Mouse (Mus musculus) lung, postnatal 4 days (tissue): Measurements from ENCODE around the gene Zfp579.

Experiments used
- DNase-seq, 2 experiments: peaks; one replicate each; pipeline ENCODE4 v3.0.0; 2021

Zfp579 gene

DNA sequence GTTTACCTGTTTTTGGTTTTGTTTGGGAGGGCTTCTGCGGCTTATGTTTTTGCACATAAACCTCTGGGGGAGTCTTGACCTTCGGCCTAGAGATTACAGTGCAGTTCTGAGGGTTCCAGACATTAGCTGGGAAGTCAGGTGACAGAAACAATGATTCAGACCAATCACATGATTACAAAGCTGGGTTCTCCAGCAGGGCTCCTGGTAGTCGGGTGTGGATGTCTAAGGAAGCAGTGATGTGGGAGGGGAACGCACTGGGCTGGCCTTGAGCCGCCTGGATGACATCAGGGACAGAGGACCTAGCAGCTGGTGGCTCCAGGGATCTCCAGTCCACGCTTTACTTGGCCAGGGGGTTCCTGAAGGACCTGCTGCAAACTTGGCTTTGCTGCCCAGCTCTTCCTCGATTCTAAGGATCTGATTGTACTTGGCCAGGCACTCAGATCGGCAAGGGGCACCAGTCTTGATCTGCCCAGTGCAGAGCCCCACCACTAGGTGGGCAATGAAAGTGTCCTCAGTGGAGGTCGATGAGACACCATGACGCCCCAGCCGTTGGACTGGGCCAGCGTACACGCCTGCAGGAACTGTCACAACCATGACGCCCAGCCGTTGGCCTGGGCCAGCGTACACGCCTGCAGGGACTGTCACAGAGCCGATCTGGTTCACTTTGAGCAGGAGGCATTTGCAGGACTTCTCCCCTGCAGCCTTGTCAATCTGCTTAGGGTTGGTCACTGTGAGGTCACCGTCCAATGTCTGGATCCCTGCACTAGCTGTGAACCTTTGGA is 45.2 kb downstream of the Zfp579 start:
- DNase-seq, result no peak

DNA sequence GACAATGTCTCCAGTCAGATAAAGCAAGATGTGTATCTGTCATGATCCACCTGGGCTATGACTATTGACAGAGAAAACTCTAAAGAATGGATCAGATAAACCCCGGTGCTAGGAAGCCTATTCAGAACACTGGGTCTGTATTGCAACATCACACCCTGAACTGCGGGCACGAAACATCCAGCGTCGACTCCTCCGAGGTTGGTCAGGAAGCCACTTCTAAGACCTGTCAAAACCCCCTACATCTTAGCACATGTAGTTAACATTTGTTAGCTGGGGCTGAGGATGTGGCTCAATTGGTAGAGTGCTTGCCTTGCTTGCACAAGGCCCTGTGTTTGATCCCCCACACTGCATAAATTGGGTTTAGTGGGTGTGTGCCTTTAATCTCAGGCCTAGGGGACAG is 47.6 kb downstream of the Zfp579 start:
- DNase-seq, result no peak

DNA sequence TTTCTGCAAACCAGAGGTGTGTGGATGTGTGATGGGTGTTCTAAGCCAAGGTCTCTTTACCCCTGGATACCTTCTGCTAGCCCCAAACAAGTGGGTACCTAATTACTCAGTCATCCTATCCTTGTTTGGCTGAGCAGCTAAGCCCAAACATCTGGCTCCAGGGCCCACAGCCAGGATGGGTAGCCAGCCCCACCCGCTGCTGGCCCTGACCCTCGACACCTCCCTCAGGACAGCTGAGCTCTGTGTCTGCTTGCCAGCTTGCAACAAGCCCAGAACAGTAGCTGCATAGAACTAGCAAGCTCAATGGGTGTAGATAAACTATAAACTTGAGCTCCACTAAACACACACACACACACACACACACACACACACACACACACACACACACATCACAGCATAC is 48.1 kb downstream of the Zfp579 start:
- DNase-seq, result peak; percentile 31 to 79

DNA sequence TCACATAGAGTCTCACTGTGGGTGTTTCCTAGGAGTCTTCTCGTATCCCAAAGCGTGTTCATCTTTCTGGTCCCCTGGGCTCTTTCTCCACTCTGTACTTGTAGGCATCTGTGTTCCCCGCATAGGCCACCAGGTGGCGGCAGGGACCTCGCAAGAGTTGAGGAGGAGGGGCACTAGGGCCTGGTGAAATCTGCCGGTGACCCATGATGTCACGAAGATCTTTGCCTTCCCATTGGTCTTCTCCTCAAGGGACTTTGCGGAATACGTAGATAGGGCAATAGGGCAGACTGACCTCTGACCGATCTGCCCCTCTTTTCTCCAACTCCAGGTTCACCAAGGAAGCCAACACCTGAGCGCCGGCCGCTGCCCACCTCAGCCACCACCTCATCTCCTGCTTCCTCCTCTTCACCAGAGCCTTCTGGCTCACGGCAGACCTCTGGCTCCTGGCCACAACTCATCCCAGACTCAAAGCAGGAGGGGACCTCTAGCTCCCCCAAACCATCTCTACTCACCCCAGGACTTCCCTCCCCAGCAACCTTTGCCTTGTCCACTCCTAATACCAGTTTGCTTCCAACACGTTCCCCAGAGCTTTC is 52.6 kb downstream of the Zfp579 start:
- DNase-seq, result peak; percentile 91 to 95

DNA sequence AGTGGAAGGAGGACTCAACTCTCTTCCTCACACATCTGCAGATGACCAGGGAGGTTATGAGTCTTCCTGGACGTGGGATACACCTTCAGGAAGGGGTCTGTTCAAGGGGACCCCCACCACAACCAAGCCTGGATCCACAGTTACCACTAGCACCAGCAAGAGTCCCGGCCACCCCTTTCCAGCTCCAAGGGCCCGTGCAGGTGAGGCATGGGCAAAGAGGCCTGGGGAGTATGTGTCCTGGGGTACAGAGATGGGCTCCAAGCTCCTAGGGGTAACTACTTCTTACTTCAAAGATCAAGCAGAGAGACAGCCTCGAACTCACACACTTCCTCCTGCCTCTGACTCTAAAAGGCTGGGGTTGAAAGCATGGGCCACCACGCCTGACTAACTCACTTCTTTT is 53.3 kb downstream of the Zfp579 start:
- DNase-seq, result no peak

DNA sequence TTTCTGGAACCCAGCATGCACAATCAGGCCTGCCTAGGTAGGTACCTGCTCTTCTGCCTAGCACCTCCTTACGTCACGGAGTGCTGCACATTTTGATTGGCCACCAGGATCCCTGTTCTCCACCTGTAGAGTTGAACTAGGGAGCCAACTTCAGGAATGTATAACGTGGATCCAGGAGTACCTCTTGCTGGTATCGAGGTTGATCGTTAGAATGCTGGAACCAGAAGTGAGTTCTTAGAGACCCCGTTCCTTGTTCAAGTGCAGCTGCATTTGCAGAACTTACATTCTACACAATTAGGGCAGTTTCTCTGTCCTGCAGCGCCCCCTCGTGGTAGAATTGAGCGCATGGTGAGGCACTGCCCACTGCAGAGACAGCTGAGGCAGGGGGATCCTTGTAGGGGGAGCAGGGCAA is 55.9 kb downstream of the Zfp579 start:
- DNase-seq, result peak; percentile 70 to 84

DNA sequence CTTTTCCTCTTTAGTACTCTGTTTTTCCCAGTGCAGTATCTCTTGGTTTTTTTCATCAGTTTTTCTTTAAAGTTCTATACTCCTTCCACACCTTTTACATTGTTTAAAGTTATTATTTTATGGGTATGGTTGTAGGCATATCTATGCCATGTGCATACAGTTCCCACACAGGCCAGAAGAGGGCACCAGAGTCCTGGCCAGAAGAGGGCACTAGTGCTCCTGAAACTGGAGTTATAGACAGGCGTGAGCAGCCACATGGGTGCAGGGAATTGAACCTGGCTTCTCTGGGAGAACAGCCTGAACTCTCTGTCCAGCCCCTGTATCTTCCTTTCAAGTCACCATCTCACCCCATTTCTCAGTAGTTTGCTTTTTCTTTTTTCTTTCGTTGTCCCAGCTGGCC is 57.5 kb downstream of the Zfp579 start:
- DNase-seq, result peak; percentile 69 to 85

DNA sequence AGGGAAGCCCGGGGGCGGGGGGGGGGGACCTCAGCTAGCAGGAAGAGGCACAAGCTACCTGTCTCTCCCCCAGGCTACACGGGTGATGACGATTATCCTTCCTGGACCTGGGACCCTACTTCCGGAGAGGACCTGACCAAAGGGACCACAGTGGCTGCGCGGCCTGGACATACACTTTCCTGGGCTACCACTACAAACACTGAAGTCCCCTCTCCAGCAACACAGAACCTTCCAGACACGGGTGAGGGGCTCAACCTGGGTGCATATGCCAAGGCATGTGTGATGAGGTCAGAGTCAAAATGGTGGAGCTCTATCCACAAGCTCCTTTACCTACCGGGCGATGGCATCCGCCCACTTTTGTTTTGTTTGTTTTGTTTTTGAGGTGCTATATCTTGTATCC is 58.6 kb downstream of the Zfp579 start:
- DNase-seq, result no peak

DNA sequence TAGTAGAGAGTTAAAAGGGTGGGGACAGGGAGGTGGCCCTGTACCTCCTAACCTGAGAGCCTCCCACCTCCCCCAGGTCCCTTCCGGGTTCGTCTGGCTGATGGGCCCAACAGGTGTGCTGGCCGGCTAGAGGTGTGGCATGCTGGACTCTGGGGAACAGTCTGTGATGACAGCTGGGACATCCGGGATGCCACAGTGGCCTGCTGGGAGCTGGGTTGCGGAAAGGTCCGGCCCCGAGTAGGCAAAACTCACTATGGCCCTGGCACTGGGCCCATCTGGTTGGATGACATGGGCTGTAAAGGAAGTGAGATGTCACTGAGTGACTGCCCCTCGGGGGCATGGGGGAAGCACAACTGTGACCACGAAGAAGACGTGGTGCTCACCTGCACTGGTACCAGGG is 59.1 kb downstream of the Zfp579 start:
- DNase-seq, result no peak

DNA sequence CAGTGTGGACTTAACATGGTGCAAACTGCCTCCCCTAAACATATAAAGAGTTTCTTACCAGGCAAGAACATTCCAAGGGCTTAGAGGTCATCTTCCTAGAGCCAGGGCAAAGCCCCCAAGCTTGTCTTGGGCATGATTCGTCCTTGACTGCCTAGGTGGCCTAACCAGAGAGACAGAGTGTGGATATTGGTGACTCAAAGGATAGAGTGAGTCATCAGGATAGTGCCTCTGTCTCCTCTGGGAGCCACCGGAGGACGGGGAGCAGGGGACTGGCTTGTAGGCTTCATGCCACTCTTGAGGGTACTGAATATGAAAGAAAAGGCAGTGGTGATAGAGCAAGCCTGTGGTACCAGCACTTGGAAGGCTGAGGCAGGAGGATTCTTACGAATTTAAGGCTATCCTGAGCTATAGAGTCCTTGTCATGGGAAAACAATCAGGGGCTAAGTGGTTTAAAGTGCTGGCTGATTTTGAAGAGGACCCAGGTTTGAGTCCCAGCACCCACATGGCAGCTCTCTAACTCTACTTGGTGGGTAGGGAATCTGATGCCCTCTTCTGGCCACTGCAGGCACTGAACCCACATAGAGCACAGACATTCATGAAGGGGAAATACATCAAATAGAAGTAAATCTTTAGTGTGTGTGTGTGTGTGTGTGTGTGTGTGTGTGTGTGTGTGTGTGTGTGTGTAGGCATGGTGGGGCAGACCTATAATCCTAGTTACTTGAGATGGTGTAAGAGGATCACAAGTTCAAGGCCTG is 61.6 kb downstream of the Zfp579 start:
- DNase-seq, result no peak
